Mouse (Mus musculus) E14TG2a.4 (cell line): ENCODE measurements around the gene Stard13.
A peak's percentile ranks its signal among the peaks of the same experiment; 100 is the strongest.

ENCODE experiments used
- H3K27me3 ChIP-seq: 2 replicates; pipeline ENCODE4 v1.6.1; 2014; ENCODE audit warnings: low read length, control low read depth; ENCODE audit not compliant: insufficient read depth
- H3K36me3 ChIP-seq: 2 replicates; pipeline ENCODE4 v1.6.1; 2014; ENCODE audit warnings: low read length, control low read depth; ENCODE audit not compliant: insufficient read depth
- H3K4me1 ChIP-seq: replicated peaks from 2 replicates; pipeline ENCODE4 v1.6.1; 2014; ENCODE audit warnings: low read depth, low read length, control low read depth
- H3K4me3 ChIP-seq: replicated peaks from 2 replicates; pipeline ENCODE4 v1.5.1; 2014; ENCODE audit warnings: mild to moderate bottlenecking, low read length
- H3K9me3 ChIP-seq: 2 replicates; pipeline ENCODE4 v1.6.1; 2014; ENCODE audit warnings: low read length, control low read depth
- CTCF ChIP-seq: conservative IDR thresholded peaks from 2 replicates; pipeline ENCODE4 v1.5.1; 2014; ENCODE audit warnings: low read length
- NANOG ChIP-seq: IDR thresholded peaks from 2 replicates; pipeline ENCODE4 v1.6.1; 2014; ENCODE audit warnings: borderline replicate concordance, low read length, mixed read lengths
- POU5F1 ChIP-seq: IDR thresholded peaks from 2 replicates; pipeline ENCODE4 v1.6.1; 2014; ENCODE audit warnings: low read length, borderline replicate concordance

Gene Stard13

GRCm38 (mm10) chr5:151117846-151118245 lies 115.8 kb downstream of the Stard13 start:
- Histone ChIP-seq H3K9me3 (no peaks in the 10 kb centered on the region), H3K4me1 (no peaks in the 10 kb centered on the region), H3K36me3 (no peaks in the 10 kb centered on the region), H3K27me3 (no peaks in the 10 kb centered on the region), H3K4me3 (no peak overlapping the region)
- no peak for TF ChIP-seq CTCF
- TF ChIP-seq POU5F1 = no peak
- TF ChIP-seq NANOG = no peak

GRCm38 (mm10) chr5:151116192-151116887 lies 117.3 kb downstream of the Stard13 start:
- Histone ChIP-seq H3K4me1 (no peaks in the 10 kb centered on the region), H3K9me3 (no peaks in the 10 kb centered on the region), H3K4me3 (no peak overlapping the region), H3K27me3 (no peaks in the 10 kb centered on the region), H3K36me3 (no peaks in the 10 kb centered on the region)
- no peak for TF ChIP-seq CTCF
- TF ChIP-seq NANOG = no peak
- no peak for TF ChIP-seq POU5F1

- Histone ChIP-seq H3K4me1 (no peaks in the 10 kb centered on the region), H3K36me3 (no peaks in the 10 kb centered on the region), H3K9me3 (no peaks in the 10 kb centered on the region), H3K4me3 (0 out of 2 replicates have a peak overlapping the region, but pooled peaks have one; percentile 17), H3K27me3 (no peaks in the 10 kb centered on the region)
- TF ChIP-seq POU5F1 (no peak), NANOG (no peak), CTCF (no peak)
Measured at GRCm38 (mm10) chr5:151112743-151113142, 120.9 kb downstream of the Stard13 start.

GRCm38 (mm10) chr5:151111080-151111871 lies 122.4 kb downstream of the Stard13 start:
- Histone ChIP-seq H3K36me3 (no peaks in the 10 kb centered on the region), H3K4me1 (no peaks in the 10 kb centered on the region), H3K4me3 (no peak overlapping the region), H3K27me3 (no peaks in the 10 kb centered on the region; the same call in 1 of the 2 replicates), H3K9me3 (no peaks in the 10 kb centered on the region)
- TF ChIP-seq NANOG (no peak), POU5F1 (no peak), CTCF (no peak)

GRCm38 (mm10) chr5:151110461-151110908 lies 123.2 kb downstream of the Stard13 start:
- no peaks in the 10 kb centered on the region for H3K9me3 ChIP-seq
- H3K4me3 ChIP-seq = no peak overlapping the region
- H3K27me3 ChIP-seq = no peaks in the 10 kb centered on the region; the same call in 1 of the 2 replicates
- H3K4me1 ChIP-seq = no peaks in the 10 kb centered on the region
- no peak for TF ChIP-seq POU5F1
- no peak for TF ChIP-seq CTCF
- TF ChIP-seq NANOG = no peak
- no peaks in the 10 kb centered on the region for H3K36me3 ChIP-seq

GRCm38 (mm10) chr5:151109822-151110221 lies 123.8 kb downstream of the Stard13 start:
- Histone ChIP-seq H3K9me3 (no peaks in the 10 kb centered on the region), H3K4me1 (no peaks in the 10 kb centered on the region), H3K4me3 (no peak overlapping the region), H3K36me3 (no peaks in the 10 kb centered on the region), H3K27me3 (no peaks in the 10 kb centered on the region; the same call in 1 of the 2 replicates)
- TF ChIP-seq NANOG = no peak
- TF ChIP-seq CTCF = no peak
- TF ChIP-seq POU5F1 = no peak

- no peaks in the 10 kb centered on the region for H3K4me1 ChIP-seq
- H3K27me3 ChIP-seq = peaks cover 2% of the 10 kb centered on the region; the same call in 1 of the 2 replicates
- H3K9me3 ChIP-seq = no peaks in the 10 kb centered on the region
- no peak overlapping the region for H3K4me3 ChIP-seq
- no peaks in the 10 kb centered on the region for H3K36me3 ChIP-seq
- no peak for TF ChIP-seq CTCF
- no peak for TF ChIP-seq NANOG
- no peak for TF ChIP-seq POU5F1
Measured at GRCm38 (mm10) chr5:151108955-151109354, 124.7 kb downstream of the Stard13 start.

GRCm38 (mm10) chr5:151108291-151108897 lies 125.2 kb downstream of the Stard13 start:
- H3K4me1 ChIP-seq = no peaks in the 10 kb centered on the region
- peaks cover 2% of the 10 kb centered on the region; the same call in 1 of the 2 replicates for H3K27me3 ChIP-seq
- no peaks in the 10 kb centered on the region for H3K9me3 ChIP-seq
- TF ChIP-seq CTCF (no peak), POU5F1 (no peak), NANOG (no peak)
- no peak overlapping the region for H3K4me3 ChIP-seq
- no peaks in the 10 kb centered on the region for H3K36me3 ChIP-seq
